In genomic region chr7:121805811-121806496, GRCm38 (mm10) we compare ENCODE assay signal across 16 mouse cellular contexts. TPM values are rescaled to one million over a fixed set of nuclear protein-coding genes. Genes with fewer than 3 reads are reported as not detected.
DNase-seq lines count a peak whose midpoint lies in the region; ATAC-seq lines count a peak whose summit lies in the region.
"Had no signal": no experiment of that assay in that cellular context is flagged by ENCODE, and none has a peak within 500 bp of the region (broad histone marks: within the 10 kb centered on the region; RNA-seq: fewer than 3 reads in every experiment).

No protein-coding gene starts in this region.

- peak; percentile 90 for DNase-seq in Muller cell, postnatal 12 days (ENCODE audit: inconsistent ontology term)
- DNase-seq in frontal cortex, adult 2 months (ENCODE audit: extremely low spot score in 1 of 2, low spot score in 1 of 2) = peak; percentile 27 to 73
- DNase-seq in layer of hippocampus, adult 9-11 months = peak; percentile 74
- DNase-seq in left cerebral cortex, postnatal 25 days (ENCODE audit: low spot score in 2 of 2) = peak; percentile 28 to 87
- no peak for DNase-seq in adrenal gland, postnatal 10 days
- DNase-seq in thymus, postnatal 36 days = no peak
- DNase-seq in cerebellum, postnatal 14 days = no peak
- DNase-seq: heart, postnatal 14 days; kidney, postnatal 36 days; lung, adult 2 months had no signal

- no peak for ATAC-seq in megakaryocyte-erythroid progenitor cell, adult 5-6 weeks (replicated peaks; ENCODE audit: low FRiP score, low TSS enrichment, poor library complexity, severe bottlenecking)
- ATAC-seq: intestine, postnatal 0 days; midbrain, embryonic 15.5 days had no signal

- intact Hi-C loops in left cerebral cortex, postnatal 25 days (cut with DNase I) = no loop called here

RNA-seq across cellular contexts. Expression of gene Scnn1b, which starts 58.9 kb away (rescaled TPM):
- 0.22 and 0.27 TPM in 2 replicates for polyA plus RNA-seq in frontal cortex, adult 2 months (2012; rRNA removed)
- not detected for total RNA-seq in left cerebral cortex, postnatal 25 days (2021)
- under 1 TPM; 0.57 to 0.64 TPM for total RNA-seq in adrenal gland, postnatal 10 days (2021)
- not detected in 2 replicates for total RNA-seq in megakaryocyte-erythroid progenitor cell, adult 5-6 weeks (2014; fragmentation: Nextera tagmentation)
- total RNA-seq in megakaryocyte-erythroid progenitor cell, adult 5-6 weeks (2017) = not detected in 2 replicates
- total RNA-seq: common myeloid progenitor, adult 5-6 weeks; heart, adult 8-10 months had no signal
- polyA plus RNA-seq: G1E had no signal

Comparison
In these comparisons a context has a peak if more than half of its experiments do, and no peak if none do; other contexts are left out.
1. DNase-seq: peak in Muller cell, postnatal 12 days (single experiment), frontal cortex, adult 2 months (2 of 2), layer of hippocampus, adult 9-11 months (single experiment) and left cerebral cortex, postnatal 25 days (2 of 2); none in adrenal gland, postnatal 10 days (single experiment), thymus, postnatal 36 days (0 of 2) and cerebellum, postnatal 14 days (0 of 2).